Mouse (Mus musculus) bone marrow, adult 2 months (tissue): ENCODE data around the gene Stxbp6. TPM values are rescaled to one million over a fixed set of nuclear protein-coding genes. Genes with fewer than 3 reads are reported as not detected.
"Not testable (repeated sequence)": the region's sequence is repeated elsewhere in the genome, so short reads cannot be mapped to it uniquely, and the experiment has no call there.

Experiments
- H3K27ac ChIP-seq: fragments of 200-500 bp; 2 replicates; pipeline ENCODE4 v1.5.1; 2012; ENCODE audit warnings: low read depth, mild to moderate bottlenecking, control low read depth, inconsistent platforms, low read length; ENCODE audit not compliant: control insufficient read depth, poor library complexity, insufficient read depth
- H3K4me1 ChIP-seq: fragments of 200-500 bp; 2 replicates; pipeline ENCODE4 v1.6.1; 2011; ENCODE audit warnings: low read length; ENCODE audit not compliant: control insufficient read depth, insufficient read depth
- H3K4me3 ChIP-seq: fragments of 200-500 bp; replicated peaks from 2 replicates; pipeline ENCODE3; 2011; ENCODE audit warnings: mild to moderate bottlenecking, low read depth, low read length, control low read depth; ENCODE audit not compliant: control insufficient read depth
- CTCF ChIP-seq: fragments of 200-500 bp; IDR thresholded peaks from 2 replicates; pipeline ENCODE4 v1.5.1; 2011; ENCODE audit warnings: low read length, control low read depth; ENCODE audit not compliant: control insufficient read depth, insufficient read depth
- POLR2A ChIP-seq: fragments of 200-500 bp; IDR thresholded peaks from 2 replicates; pipeline ENCODE4 v1.6.1; 2011; ENCODE audit warnings: low read depth, mild to moderate bottlenecking, control low read depth, low read length, borderline replicate concordance; ENCODE audit not compliant: control insufficient read depth
- WGBS: fragments of 180-500 bp; shearing (Covaris S2); methylation state at CpG from one replicate; pipeline ENCODE4 v1.1.7; 2018; 5-methylcytosine and 5-hydroxymethylcytosine counted together
- polyA plus RNA-seq: library from polyadenylated mRNA; stranded (reverse); fragments of >200 nt; gene quantifications from 2 replicates; pipeline ENCODE4 v1.2.4, GENCODE M21; 2011; ENCODE audit warnings: low replicate concordance; ENCODE audit not compliant: missing spikeins, insufficient read depth, insufficient read length

The Stxbp6 gene
- polyA plus RNA-seq, 1 experiment: 1.3 TPM

- Histone ChIP-seq H3K27ac (no peak overlapping the region), H3K4me1 (no peaks in the 10 kb centered on the region), H3K4me3 (no peak overlapping the region)
- WGBS: 62% methylated on average over 11 of the region's 11 CpGs
- TF ChIP-seq CTCF (no peak), POLR2A (no peak)
These were observed 7.3 kb downstream of the Stxbp6 start for GRCm38 (mm10) chr12:45067047-45067685.

DNA sequence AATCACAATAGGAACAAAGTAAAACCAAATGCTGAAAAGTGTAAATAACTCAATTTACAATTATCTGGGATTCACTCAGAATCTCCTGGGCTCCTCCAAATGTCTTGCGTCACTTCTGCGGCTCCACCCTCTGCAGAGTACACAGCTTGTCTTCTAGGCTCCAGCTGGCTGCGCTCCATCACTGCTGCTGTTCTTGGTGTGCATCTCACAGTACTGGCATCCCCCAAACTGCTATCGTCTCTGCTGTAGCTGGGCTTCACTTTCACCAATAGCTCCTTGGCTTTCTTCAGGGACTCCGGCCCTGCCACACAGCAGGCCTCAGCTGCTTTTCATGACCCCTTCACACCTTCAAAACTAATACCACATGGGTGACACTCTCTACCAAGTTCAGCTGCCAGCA is 10.9 kb downstream of the Stxbp6 start:
- Histone ChIP-seq H3K4me3 (no peak overlapping the region), H3K4me1 (no peaks in the 10 kb centered on the region), H3K27ac (no peak overlapping the region)
- no peak for TF ChIP-seq CTCF
- no peak for TF ChIP-seq POLR2A
- WGBS: 85% methylated on average over 5 of the region's 5 CpGs

GRCm38 (mm10) chr12:45061336-45061735 is 13.2 kb downstream of the Stxbp6 start:
- WGBS: 82% methylated on average over 5 of the region's 5 CpGs
- no peak for TF ChIP-seq CTCF
- no peak for TF ChIP-seq POLR2A

GRCm38 (mm10) chr12:45060804-45061203 is 13.7 kb downstream of the Stxbp6 start:
- Histone ChIP-seq H3K4me3 (no peak overlapping the region), H3K27ac (no peak overlapping the region), H3K4me1 (no peaks in the 10 kb centered on the region)
- WGBS: 83% methylated on average over 6 of the region's 6 CpGs
- TF ChIP-seq CTCF: no peak
- TF ChIP-seq POLR2A: no peak

More at GRCm38 (mm10) chr12:45061336-45061735, 13.2 kb downstream of the Stxbp6 start:
- no peak overlapping the region for H3K4me3 ChIP-seq
- no peaks in the 10 kb centered on the region for H3K4me1 ChIP-seq
- H3K27ac ChIP-seq: no peak overlapping the region

DNA sequence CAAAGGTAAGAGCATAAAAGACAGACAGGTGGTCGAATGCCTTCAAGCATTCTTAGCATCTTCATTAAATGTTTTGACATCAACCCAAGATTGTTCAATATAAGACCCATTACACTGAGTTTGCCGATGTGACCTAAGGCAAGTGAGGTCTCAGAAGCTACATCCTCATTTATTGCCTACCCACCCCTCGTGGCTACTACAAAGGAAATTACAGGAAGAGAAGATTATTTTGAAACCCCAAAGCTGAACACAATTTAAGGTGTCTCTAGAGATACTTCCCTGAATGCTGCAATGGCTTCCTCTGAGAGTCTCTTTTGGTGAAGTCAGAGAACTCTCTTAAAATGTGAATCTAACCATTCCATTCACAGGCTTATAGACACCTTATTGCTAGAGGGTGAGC is 16.5 kb downstream of the Stxbp6 start:
- no peak for TF ChIP-seq CTCF
- TF ChIP-seq POLR2A: no peak
- no peak overlapping the region for H3K27ac ChIP-seq
- H3K4me3 ChIP-seq: no peak overlapping the region
- 34% methylated on average over 3 of the region's 3 CpGs for WGBS
- no peaks in the 10 kb centered on the region for H3K4me1 ChIP-seq

DNA sequence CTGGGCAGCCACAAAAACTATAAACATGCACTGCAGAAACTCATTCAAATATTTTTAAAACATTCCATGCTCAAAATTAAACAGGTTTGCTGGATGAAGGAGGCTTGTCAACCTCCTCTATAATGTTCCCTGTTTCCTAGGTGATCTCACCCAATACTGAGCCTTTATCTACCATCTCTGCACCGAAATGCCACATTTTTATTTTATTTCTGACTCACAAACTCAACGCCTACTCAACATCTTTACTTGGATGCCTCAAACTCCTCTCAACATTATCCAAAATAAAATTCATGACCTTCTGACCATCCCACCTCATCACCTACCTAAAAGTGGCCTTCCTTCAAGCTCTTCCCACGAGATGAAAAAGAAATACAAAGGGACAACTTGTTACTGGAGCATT is 18.1 kb downstream of the Stxbp6 start:
- WGBS: 70% methylated on average over 3 of the region's 3 CpGs
- TF ChIP-seq CTCF (no peak), POLR2A (no peak)

DNA sequence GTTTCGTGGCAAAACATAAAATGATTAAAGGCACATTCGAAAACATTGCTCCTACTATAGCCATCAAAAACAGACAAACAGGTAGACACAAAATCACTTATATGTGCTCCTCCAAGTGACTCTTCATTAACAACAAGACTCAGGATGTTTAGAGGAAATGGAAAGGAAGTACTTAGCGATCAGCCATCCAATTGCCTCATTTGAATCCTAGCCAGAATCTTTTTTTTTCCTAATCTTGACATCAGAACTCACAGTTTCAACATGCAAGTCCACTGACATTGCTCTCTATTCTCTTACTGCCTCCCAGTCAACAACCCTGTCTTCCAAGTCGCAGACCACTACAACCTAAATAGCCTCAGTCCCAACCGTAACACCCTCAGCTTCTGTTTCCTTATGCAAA is 21.2 kb downstream of the Stxbp6 start:
- Histone ChIP-seq H3K27ac (no peak overlapping the region), H3K4me1 (no peaks in the 10 kb centered on the region), H3K4me3 (no peak overlapping the region)
- TF ChIP-seq POLR2A (no peak), CTCF (no peak)
- 63% methylated on average over 5 of the region's 5 CpGs for WGBS

More for the DNA sequence above, 18.1 kb downstream of the Stxbp6 start:
- no peak overlapping the region for H3K4me3 ChIP-seq
- no peak overlapping the region for H3K27ac ChIP-seq
- no peaks in the 10 kb centered on the region for H3K4me1 ChIP-seq

DNA sequence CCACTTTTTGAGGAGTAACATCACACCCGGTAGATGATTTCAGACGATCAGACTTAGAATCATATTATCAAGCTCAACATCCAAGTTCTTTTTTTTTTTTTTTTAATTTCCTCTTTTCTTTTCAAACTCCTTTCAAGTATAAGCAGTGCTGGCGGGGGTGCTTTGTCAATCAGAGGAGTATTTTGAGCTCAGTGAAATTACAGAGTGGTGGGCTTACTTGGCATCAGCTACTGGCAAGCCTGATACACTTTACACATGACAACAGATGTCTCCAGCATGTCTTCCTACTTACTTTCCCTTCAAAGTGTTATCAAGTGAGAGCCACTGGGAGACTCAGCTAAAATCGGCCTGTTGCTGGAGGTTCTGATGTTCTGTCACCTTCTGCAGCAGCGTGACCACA is 21.6 kb downstream of the Stxbp6 start:
- 50% methylated on average over 5 of the region's 5 CpGs for WGBS
- Histone ChIP-seq H3K4me1 (no peaks in the 10 kb centered on the region), H3K4me3 (no peak overlapping the region), H3K27ac (no peak overlapping the region)
- TF ChIP-seq CTCF (no peak), POLR2A (no peak)

DNA sequence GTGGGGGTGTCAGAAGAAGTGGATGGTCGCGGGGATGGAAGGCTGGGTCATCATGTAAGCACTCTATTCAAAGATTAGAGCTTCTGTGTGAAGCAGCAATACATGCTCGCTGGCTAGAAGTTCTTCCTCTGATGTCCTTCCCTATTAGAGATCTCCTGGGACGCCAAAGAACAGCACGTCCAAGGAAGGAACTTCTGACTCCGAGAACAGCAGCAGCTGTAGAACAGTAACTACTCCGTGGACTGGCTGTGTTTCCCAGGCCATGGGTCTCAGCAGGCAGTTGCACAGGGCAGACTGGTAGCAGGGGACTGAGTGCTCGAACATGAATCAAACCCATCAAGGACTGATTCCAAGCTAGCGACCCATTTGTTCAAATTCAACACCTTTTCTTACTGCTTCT is 24.6 kb downstream of the Stxbp6 start:
- no peaks in the 10 kb centered on the region for H3K4me1 ChIP-seq
- H3K4me3 ChIP-seq: no peak overlapping the region
- TF ChIP-seq CTCF (no peak), POLR2A (no peak)
- H3K27ac ChIP-seq: no peak overlapping the region
- WGBS: 76% methylated on average over 9 of the region's 9 CpGs

DNA sequence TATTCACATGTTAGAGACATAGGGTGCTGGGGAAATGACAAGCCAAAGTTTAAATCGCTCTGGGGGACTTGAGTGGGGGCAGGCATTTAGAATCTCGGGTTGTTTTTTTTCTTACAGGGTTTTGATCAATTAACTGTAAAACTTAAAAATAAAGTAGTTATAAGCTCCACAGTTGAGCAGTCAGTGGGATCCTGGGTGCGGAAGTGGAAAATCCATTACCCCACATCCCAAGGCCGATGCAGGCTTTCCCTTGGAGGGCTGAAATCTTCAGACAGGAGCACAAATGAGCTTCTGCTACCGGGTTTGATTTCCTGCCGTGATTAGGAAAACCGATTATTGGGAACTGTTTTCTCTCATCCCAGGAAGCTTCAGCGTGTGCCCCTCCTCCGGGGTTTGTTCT is 26.8 kb downstream of the Stxbp6 start:
- not testable (repeated sequence) for H3K27ac ChIP-seq, H3K4me1 ChIP-seq, H3K4me3 ChIP-seq
- 75% methylated on average over 9 of the region's 9 CpGs for WGBS
